Mouse (Mus musculus): ENCODE data around the gene Cd81.
A peak's percentile ranks its signal among the peaks of the same experiment; 100 is the strongest.

Cd81 gene

DNA sequence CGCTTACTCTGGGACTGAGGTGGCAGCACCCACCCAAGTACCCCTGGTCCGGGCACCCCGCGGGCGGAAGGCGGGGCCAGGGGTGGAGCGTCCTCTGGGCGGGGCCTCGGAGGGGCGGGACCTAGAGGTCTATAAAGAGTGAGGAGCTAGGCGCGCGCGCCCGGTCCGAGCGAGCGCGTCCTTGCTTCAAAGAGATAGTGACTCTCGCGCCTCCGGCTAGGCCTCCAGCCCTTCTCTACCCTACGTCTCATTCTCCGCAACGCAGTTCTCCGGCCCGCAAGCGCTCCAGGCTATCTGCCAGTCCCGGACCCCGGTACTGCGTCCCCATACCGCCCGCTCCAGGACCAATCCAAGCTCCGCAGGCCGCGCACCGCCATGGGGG lies at the start of gene Cd81:
TSS of gene Cd81 (plus strand) at position 114 of the 382 bp plus-strand sequence.
- peak; percentile 90 for DNase-seq (ENCODE audit: low spot score)

DNA sequence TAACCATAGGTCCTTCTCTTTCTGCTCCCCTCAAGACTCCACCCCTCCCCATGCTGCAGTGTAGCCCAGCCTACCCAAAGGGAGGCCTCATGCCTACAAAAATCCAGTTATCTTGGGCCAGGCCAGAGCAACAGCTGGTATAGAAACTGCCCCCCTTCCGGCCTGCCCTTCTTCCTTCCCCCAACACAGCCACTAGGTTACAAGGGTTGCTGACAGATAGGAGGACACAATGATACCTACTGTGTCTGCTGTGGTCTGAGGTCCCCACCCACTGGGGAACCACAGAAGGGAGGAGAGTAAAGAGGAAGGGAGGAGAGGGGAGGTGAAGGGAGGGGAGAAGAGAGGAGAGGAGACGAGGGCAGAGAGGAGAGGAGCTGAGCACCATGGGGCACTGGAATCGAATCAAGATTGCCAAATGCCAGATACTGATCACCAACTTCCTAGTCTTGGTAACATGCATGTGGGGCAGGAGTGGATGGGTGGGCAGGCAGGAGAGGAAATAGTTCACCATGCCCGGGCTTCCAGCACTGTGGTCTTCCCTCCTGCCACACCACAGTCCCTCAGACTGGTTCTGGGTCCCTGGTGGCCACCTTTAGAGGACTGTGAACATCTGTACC lies 47.7 kb upstream of the Cd81 start, which contains the start of gene Tspan32:
TSS of gene Tspan32 (plus strand) at position 320 of the 617 bp plus-strand sequence.
- no peak for DNase-seq (ENCODE audit: low spot score)

DNA sequence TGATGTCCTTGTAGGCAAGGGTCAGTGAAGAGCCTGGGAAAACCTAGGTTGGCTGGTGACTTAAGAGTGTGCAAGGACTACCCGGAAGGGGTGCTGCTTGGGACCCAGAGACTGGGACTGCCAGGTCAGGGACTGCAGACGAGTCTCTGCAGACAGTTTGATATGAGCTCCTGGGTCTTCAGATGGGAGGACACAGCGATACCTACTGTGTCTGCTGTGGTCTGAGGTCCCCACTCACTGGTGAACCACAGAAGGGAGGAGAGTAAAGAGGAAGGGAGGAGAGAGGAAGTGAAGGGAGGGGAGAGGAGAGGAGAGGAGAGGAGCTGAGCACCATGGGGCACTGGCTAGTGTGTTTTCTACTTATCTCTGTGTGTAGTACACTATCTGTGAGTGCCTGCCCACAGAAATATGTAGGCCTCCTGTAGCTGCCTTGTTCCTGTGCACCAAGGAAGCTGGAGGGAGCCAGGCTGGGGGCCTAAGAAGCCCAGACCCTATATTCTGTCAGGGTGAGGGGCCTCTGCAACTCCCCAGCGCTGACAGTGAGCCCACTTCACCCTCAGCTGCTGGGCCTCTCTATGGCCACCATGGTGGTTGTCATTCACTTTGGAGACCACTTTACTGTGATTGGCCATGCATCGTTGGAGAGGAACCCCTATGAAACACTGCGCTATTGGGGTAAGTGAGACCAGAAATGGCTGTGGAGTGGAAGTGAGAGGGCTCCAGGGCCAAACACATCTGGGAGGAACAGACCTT lies 47.0 kb upstream of the Cd81 start:
- no peak for DNase-seq (ENCODE audit: low spot score)

DNA sequence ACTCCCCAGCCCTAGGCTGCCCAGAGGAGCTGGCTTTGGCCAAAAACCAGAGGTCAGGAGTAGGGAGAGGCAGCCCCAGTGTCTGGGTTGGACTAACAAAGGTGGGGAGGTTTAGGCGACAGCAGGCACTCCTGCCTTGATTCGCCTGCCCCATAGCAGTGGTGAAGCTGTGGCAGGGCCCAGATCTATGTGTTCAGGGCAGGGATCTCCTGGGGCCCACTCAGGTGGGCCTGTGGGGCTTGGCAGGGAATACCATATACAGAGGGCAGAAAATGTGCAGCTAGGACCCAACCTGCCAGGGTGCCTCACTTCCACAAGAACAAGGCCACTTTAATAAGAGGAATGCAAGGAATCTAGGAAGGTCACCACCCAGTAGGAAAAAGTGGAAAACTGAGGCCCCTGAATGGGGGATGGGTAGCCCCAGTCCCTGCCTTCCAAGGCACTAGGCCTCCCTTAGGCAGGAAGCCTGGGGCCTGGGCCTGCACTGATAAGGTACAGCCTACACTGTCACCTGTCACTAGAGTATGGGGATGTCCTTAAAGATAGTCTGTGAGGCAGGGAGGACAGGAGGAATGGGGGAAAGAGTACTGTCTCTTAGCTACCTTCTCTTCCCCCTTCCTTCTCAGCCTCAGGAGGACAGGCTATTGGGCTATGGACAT lies 46.3 kb upstream of the Cd81 start:
- no peak for DNase-seq (ENCODE audit: low spot score)

DNA sequence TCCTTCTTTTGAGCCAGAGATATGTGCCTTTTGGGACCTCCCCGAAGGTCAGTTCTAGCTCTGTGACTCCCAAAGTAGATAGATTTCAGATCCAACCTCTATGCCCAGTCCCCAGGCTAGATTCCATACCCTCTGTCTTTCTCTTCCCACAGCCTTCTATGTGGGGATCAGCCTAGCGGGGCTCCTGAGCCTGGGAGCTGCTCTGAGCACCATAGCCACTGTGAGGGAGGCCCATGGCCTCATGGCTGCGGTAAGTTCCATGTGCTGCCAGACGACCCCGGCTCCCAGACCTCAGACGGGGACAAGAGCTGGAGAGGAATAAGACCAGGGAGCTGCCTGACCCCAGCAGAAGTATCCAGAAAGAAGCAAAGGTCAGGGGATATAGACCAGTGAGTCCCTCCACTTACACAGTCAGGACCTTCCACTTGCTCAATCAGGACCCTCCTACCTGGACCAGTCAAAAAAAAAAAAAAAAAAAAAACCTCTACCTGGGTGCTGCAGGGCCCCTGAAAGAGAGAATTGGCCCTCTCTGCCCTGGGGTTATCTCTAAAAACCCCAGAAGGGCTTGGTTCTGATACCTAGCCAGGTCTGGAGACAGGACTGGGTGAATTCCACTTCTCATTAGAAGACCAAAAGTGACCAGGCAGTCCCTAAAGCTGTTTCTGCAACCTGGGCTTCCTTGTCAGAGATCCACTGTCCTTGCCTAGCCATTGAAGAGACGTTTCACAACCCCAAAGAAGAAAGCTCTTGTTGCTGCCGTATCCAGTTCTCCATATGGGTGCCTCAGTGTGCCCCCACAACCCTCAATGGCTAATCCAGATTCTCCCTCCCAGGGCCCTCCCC lies 45.6 kb upstream of the Cd81 start:
- no peak for DNase-seq (ENCODE audit: low spot score)

DNA sequence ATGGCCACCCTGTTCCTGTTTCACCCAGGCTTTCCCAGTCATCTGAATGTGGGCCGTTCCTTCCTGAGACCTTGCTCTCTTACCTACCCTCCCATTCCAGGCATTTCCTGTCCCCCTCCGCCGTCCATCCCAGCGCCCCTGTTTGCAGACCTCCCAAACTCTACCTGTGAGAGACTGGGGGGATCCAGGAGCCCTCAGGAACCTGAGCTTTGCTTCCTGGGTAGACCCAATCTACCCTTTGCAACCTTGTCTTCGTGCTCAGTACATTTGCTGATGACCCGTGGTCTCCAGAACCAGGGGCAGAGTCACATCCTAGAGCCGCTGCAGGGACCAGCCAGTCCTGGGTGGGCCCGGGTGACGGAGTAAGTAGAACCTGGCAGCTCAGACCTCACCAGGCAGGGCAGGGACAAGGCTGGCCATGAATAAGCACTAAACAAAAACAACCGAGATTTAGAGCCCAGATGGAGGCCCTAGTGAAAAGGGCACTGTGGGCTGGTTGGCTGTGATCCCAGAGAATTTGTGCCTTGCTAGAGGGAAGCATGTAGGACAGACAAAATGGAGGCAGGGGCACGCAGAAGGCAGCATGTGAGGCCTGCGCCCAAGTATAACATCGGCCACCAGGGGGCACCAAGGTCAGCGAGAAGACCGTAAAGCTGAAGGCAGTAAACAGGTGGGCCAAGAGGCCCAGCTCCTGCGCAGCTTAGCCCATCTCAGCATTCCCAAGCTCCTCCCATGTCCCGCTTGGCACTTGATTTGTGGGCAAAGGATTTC lies 44.8 kb upstream of the Cd81 start:
- peak; percentile 97 for DNase-seq (ENCODE audit: low spot score)

DNA sequence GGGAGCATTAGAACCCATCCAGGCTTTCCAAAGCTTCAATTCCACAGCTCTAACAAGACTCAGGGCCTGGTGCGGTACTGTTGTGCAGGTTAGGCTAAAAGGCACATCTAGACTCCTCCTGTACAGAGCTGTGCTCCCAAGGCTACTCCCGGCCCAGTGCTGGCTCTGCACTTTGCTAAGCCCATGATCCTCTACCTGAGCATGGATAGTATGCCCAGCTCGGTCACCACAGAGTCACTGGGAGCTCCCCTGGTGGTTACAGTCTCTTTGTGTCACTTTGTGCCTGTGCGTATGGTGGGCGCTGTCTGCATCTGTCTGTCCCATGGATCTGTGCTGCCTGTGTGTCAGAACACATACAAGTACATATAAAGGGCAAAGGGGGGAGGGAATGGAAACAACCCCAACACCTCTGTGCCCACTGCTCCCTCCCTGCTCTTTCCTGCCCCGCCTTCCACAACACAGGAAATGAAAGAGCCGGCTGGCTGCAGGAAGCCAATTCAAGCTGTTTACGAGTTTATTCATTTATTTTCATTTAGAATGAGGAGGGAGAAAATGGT lies 44.1 kb upstream of the Cd81 start:
- no peak for DNase-seq (ENCODE audit: low spot score)

DNA sequence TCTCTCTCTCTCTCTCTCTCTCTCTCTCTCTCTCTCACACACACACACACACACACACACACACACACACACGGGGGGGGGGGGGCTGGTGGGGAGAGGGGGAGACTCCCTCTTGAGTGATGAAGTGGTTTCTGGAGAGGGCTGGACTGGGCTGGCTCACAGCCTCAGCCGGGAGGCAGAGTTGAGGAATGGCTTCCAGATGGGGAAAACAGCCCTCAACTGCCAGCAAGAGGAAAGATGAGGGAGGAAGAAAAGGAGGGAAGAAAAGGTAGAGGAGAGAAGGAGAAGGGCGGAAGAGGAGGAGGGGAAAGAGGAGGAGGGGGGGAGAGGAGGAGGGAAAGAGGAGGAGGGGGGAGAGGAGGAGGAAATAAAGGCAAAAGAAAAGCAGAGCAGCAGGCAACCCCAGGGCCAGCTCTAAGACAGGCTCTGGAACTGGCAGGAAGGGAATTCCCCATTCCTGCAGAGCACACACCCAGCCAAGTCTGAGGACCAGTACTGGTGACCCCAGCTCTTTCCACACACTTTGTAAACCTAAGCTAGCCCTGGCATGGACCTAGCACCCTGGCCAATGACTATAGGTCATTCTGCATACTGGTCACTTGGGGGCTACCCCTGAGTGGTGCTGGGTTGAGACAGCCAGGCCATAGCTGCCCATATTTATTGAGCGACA lies 43.4 kb upstream of the Cd81 start:
- DNase-seq (ENCODE audit: low spot score) = no peak

DNA sequence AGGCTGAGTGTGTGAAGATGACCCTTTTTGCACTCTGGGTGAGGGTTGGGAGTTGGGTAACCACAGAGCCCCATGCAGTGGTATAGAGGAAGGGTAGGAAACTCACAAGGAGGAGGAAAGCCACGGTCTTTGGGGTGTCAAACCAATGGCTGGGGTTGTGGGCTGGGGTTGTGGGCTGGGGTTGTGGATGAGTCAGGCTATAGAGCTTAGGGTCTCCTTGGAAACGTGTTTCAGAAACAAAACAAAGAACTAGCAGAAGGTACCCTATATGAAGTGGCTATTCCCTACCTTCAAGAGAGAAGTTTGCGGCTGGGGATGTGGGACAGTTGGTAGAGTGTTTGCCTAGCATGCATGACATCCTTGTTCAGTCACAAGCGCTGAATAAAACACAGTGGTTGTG lies 42.5 kb upstream of the Cd81 start:
- DNase-seq (ENCODE audit: low spot score) = no peak

DNA sequence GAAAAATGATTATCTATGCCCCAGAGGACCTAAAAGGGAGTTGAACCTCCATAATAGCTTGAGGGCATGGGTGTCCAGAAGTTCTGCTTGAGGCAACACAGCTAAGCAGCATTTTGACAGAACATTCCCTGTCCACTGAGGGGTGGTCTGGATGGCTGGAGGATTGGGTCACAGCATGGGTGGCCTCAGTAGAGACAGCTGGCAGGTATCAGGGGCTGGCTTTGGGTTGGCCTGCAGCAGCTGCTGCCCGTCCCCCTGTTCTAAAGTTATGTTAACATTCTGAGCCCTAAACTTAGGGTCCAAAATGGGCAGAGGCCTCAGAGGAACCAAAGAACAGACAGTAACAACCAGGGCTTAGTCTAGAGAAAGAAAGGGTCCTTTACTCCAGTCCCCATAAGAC lies 41.3 kb upstream of the Cd81 start:
- DNase-seq (ENCODE audit: low spot score) = no peak

DNA sequence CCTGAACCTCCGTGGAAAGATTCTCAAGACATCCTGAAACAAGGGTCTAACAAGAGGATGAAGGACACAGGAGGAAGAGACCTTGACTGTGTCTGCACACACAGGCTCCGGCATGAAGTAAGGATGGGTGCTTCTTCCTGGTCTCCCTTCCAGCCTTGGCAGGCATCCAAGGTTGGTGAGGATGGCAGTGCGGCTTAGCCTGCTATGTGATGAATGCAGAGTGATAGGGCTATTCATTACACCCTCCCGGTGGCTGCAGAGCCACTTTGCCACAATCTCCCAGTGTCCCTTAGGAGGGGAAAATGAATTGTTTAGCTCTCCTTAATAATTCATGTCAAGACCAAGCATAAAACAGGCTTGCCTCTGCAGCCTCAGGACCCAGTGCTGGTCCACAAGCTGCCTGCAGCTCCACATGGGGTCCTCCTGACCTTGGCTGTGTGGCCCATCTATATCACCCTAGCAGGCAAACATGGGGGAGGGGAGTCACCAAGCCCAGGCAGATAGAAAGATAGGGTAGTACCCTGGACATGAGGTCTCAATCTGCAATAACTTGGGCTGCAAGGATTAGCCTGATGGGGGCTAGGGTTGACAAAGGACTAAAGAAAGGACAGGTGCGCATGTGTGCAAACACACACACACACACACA lies 40.2 kb upstream of the Cd81 start:
- no peak for DNase-seq (ENCODE audit: low spot score)

DNA sequence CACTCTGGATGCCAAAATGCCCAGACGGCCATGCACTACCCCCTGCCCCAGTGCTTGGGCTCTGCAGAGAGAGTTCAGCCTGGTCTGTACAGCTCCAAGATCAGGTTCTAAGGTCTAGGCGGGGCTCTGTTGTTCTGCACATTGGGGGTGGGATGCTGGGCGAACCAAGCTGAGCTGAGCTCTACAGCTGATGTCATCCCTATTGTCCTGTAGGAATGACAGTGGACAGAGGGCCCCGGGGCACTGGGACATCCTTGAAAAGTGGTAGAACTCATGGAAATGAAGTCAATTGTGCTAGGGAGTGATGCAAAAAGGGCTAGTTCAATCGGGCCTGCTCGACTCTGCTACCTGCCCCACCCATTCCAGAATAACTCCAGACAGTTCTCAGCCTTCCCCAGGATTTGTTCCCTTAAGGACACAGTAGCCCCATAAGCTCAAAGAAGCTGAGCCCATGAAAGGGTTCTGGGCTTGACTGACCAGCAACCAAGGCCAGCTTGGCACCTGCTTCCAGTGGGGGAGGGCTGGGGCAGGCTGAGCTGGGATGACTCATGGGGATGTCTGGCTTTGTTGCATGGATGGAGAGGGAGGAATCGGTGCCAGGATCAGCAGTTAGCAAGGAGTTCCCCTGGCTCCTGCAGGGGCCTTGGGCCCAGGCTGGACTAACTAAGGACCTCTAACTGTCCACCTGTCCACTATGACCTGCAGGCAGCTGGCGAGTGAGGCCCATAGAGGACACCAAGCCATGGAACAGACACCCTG lies 38.9 kb upstream of the Cd81 start:
- DNase-seq (ENCODE audit: low spot score) = peak; percentile 59

DNA sequence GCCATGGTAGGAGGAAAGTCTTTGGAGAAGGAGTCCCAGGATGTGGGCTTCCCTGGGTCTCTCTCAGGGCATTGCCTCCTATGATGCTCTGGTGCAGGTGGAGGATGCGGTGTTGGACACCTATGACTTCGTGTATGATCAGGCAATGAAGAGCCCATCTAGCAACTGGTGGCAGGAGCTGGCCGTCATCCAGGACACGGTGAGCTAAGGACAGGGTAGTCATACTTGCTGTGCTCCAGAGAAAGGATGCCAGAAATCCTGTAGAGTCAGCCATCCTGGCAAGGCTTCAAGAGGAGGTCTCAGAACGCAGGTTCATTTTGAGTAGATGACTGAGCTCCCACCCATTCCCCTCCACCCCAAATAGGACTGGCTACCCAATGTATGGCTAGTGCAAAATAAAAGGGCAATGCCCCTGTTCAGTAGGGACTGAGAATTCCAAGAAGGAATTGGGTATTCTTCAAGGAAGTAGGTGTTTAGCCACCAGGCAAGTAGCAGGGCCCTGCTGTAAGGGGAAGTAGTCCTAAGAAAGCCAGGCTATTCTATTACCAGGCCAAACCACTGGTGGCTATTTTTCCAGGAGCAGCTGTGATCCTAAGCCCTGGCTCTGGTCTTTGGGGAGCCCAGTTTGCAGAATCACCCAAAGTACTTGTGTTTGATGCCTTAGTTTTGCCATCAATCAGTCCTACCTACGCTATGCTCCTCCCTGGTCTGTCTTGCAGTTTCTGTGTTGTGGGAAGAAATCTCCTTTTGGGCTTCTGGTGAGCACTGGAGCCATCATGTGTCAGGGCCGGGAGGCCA lies 37.5 kb upstream of the Cd81 start:
- DNase-seq (ENCODE audit: low spot score) = no peak

DNA sequence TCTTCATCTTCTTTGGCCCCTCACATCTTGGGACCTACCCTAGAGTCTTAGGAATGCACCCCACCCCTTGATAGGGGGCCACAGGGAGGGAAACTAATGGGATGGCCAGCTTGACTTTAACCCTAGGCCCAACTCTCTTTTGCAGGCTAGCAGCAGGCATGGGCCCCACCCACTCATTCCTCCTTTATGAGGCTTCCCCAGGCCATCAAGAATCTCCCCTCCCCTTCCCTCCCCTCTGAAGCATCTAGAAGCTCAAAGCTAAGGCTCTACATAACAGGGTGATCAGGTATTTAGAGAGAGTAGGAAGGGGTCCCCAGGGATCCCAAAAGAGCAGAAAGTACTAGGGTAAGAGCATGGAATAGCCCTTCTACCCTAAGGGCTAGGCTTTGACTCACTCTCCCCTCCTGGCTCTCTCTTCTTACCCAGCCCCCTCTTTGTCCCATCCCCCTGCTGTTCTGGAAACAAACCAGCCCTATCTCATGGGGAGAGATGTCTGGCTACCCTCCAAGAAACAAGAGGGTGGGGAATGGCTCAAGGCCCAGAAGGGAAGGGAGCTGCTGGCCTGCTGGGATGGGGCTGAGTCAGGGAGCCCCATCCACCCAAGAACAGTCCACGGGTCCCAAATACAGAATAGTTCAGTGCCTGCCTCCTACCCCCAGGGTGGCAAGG lies 36.6 kb upstream of the Cd81 start:
- DNase-seq (ENCODE audit: low spot score) = peak; percentile 45

DNA sequence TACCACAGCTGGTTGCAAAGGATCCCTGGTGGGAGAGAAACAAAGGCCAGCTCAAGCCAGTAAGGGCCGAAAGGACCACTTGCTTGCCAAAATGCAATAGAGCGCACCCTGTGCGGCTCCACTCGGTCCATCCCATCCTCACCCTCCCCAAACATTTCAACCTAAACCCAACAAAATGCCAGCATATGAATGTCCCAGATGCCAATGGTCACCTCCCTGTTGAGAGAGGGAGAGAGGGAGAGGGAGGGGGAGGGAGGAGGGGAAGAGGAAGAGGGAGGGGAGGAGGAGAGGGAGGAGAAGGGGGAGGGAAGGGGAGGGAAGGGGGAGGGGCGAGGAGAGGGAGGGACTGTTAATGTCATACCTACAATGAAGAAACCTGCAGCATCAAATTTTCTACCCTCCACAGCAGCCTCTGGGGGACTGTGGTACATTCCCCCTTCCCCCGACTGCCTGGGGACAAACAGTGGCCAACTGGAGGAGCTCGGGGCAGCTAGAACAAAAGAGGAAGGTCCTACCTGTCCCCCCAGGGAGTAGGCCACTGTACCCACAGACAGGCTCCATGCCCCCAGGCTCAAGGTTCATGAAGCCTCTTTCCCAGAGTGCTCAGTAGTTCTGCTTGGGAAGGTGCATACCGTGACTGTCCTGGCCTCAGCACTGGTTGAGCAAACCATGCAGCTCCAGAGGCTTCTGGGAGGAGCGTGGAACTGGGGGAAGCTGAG lies 36.0 kb upstream of the Cd81 start:
- DNase-seq (ENCODE audit: low spot score) = no peak

DNA sequence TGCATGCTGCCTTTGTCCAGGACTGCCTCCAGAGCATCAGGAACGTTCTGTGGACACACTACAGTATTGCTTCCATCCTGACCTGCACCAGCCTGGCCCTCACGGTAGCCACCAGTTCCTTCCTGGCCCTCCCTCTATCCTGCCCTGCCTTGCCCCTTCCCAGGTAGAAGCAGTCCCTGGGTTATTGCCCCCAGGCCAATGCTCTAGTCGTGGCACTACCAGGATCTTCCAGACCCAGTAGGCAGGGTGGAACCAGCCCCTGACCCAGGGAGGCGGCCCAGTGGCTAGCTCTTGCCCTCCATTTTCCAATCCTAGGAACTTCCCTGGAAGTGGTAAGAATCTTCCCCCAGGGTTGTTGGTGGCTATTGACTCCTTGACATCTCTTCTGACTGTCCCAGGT lies 35.4 kb upstream of the Cd81 start:
- no peak for DNase-seq (ENCODE audit: low spot score)

DNA sequence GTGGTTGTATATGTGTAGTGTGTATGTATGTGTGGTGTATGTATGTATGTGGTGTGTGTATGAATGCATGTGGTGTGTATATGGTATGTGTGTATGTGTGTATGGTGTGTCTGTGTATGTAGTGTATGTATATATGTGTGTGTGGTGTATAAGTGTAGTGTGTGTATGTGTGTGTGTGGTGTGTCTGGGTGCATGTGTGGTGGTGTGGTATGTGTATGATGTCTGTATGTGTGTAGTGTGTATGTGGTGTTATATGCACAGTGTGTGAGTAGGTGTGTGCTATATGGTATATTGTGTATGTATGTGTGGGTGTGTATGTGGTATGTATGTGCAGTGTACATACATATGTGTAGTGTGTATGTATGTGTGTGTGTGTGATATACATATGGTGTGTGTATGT lies 32.5 kb upstream of the Cd81 start:
- DNase-seq (ENCODE audit: low spot score) = no peak
